Mouse (Mus musculus) ES-E14 (cell line): ENCODE results near the gene Olfr320. TPM values are rescaled to one million over a fixed set of nuclear protein-coding genes. Genes with fewer than 3 reads are reported as not detected.
"Not testable (repeated sequence)": the region's sequence is repeated elsewhere in the genome, so short reads cannot be mapped to it uniquely, and the experiment has no call there.

ENCODE experiments used
- DNase-seq: peaks from one replicate; pipeline ENCODE4 v3.0.0-alpha.2; 2013; ENCODE audit warnings: low read depth, low spot score
- H3K27ac ChIP-seq: 2 replicates; pipeline ENCODE4 v1.5.1; 2012; ENCODE audit warnings: low read depth, mild to moderate bottlenecking, low read length, moderate library complexity, mixed read lengths; ENCODE audit not compliant: poor library complexity, insufficient read depth, severe bottlenecking
- H3K36me3 ChIP-seq: 2 replicates; pipeline ENCODE4 v1.6.1; 2012; ENCODE audit warnings: mild to moderate bottlenecking, low read length, moderate library complexity, mixed read lengths; ENCODE audit not compliant: control insufficient read depth, poor library complexity, insufficient read depth, severe bottlenecking
- H3K4me1 ChIP-seq, 2 experiments: fragments of 150-350 bp in 1 of 2; sonication (generic) in 1 of 2; 2 replicates each; pipeline ENCODE4 v1.6.1; 2012; ENCODE audit warnings: low read length in 2 of 2, mild to moderate bottlenecking in 1 of 2, mixed read lengths in 1 of 2; ENCODE audit not compliant: control insufficient read depth in 2 of 2, insufficient read depth in 2 of 2, poor library complexity in 1 of 2
- H3K4me3 ChIP-seq, 2 experiments: fragments of 150-350 bp in 1 of 2; sonication (generic) in 1 of 2; 2 replicates each; pipeline ENCODE4 v1.5.1; 2012; ENCODE audit warnings: low read length in 2 of 2, low read depth in 1 of 2, mild to moderate bottlenecking in 1 of 2, mixed read lengths in 1 of 2; ENCODE audit not compliant: insufficient read depth in 1 of 2, poor library complexity in 1 of 2, severe bottlenecking in 1 of 2
- H3K9ac ChIP-seq: 2 replicates; pipeline ENCODE4 v1.6.1; 2012; ENCODE audit warnings: low read depth, mild to moderate bottlenecking, low read length, mixed read lengths; ENCODE audit not compliant: poor library complexity, insufficient read depth, severe bottlenecking
- H3K9me3 ChIP-seq: fragments of 150-350 bp; sonication (generic); 2 replicates; pipeline ENCODE4 v1.6.1; 2012; ENCODE audit warnings: low read depth, mild to moderate bottlenecking, low read length; ENCODE audit not compliant: control insufficient read depth, insufficient read depth
- CHD2 ChIP-seq: IDR thresholded peaks from 2 replicates; pipeline ENCODE4 v1.6.1; 2014; ENCODE audit warnings: mild to moderate bottlenecking, low read depth, low read length, inconsistent platforms
- HCFC1 ChIP-seq: IDR thresholded peaks from 2 replicates; pipeline ENCODE4 v1.6.1; 2012; ENCODE audit warnings: low read length, inconsistent platforms, borderline replicate concordance; ENCODE audit not compliant: insufficient read depth
- MAFK ChIP-seq: IDR thresholded peaks from 2 replicates; pipeline ENCODE4 v1.6.1; 2014; ENCODE audit warnings: mild to moderate bottlenecking, low read depth, low read length, inconsistent platforms; ENCODE audit not compliant: insufficient read depth
- ZC3H11A ChIP-seq: IDR thresholded peaks from 2 replicates; pipeline ENCODE4 v1.6.1; 2012; ENCODE audit warnings: low read depth, mild to moderate bottlenecking, inconsistent platforms, low read length, borderline replicate concordance
- ZNF384 ChIP-seq: IDR thresholded peaks from 2 replicates; pipeline ENCODE4 v1.6.1; 2012; ENCODE audit warnings: low read depth, low read length, inconsistent platforms
- in situ Hi-C, 2 experiments: fragments of 600-800 bp; cut with MboI; formaldehyde crosslinking; loops; one replicate each; pipeline ENCODE4 v1.15.1; 2025; ENCODE audit warnings: low sequenced_read_pairs in 2 of 2, inconsistent platforms in 1 of 2; ENCODE audit not compliant: unreplicated experiment in 2 of 2
- total RNA-seq: library from RNA; depleted of rRNA; stranded (reverse); fragments of 300-350 nt; gene quantifications from 2 replicates; pipeline ENCODE4 v1.2.3, GENCODE M21; 2012

The Olfr320 gene
- total RNA-seq, 1 experiment = not detected

DNA sequence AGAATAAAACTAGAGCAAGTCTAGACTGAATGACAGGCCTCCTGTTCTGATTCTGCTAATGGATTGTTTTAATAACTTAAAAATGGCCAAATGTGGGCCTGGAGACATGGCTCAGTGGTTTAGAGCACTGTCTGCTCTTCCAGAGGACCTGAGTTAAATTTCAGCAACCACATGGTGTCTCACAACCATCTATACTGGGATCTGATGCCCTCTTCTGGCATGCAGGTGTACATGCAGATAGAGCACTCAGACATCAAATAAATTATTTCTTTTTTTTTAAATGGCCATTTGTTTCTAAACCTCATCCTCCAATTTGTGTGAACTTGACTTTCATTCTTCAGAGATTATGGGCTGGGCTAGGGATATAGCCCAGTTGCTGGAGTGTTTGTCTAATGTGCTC lies 11.6 kb upstream of the Olfr320 start:
- no peaks in the 10 kb centered on the region for H3K4me1 ChIP-seq
- H3K27ac ChIP-seq = no peak overlapping the region
- in situ Hi-C loops = loop anchor here (10.0 kb wide), 1 partner anchor 66 kb away; the partner anchor contains the start of gene Olfr317 (in 2 of the 2)
- H3K4me3 ChIP-seq = no peak overlapping the region
- TF ChIP-seq ZNF384 = 0 out of 2 replicates have a peak, but pooled peaks have one; percentile 32
- peak; percentile 30; the same call in 1 of the 2 replicates for TF ChIP-seq ZC3H11A
- TF ChIP-seq HCFC1 = no peak
- H3K36me3 ChIP-seq = no peaks in the 10 kb centered on the region
- no peak overlapping the region for H3K9ac ChIP-seq
- no peaks in the 10 kb centered on the region for H3K9me3 ChIP-seq
- DNase-seq = no peak

DNA sequence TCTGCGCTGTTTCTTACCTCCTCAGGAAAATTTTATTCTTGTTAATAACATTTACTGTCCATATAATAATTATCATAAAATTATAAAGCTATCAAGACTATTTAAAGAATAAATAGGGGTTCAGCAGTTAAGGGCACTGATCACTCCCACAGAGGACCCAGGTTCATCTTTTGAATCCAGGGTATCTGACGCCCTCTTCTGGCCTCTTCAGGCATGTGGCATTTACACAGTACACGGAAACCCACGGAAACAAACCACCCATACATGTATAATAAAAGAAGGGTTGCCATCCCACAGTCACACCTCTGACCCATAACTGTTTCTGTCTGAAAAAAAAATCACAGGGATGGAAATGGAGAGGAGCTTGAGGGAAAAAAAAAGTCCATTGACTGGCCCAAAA lies 9.1 kb upstream of the Olfr320 start:
- H3K27ac ChIP-seq = no peak overlapping the region
- no peak for TF ChIP-seq MAFK
- peak; percentile 14; the same call in 1 of the 2 replicates for TF ChIP-seq ZC3H11A
- no peak for TF ChIP-seq CHD2

DNA sequence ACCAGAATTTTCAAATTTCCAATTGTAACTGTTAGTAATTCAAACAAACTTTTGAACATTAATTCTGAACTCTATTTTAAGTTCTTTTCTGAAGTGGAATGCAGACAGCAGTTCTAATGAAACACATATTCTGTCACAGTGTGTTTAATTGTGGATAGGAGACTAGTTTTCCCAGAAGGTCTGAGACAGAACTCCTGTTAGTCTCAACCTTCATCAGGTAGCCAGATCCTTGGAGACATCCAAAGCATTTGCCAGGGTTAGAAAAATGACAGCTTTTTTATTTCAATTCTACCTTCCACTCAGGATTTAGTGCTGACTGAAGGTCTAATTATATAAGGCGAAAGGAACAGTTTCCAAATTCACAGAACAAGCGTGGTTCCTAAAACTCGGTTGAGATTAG lies 18.0 kb downstream of the Olfr320 start, which contains the start of gene Olfr319:
Olfr319 (plus strand) TSS at position 301 of the 400 bp plus-strand sequence.
- Histone ChIP-seq H3K27ac (no peak within 1 kb of the TSS), H3K4me1 (no peaks in the 10 kb centered on the region), H3K9me3 (no peaks in the 10 kb centered on the region), H3K9ac (no peak within 1 kb of the TSS), H3K36me3 (no peaks in the 10 kb centered on the region), H3K4me3 (no peak within 1 kb of the TSS)
- TF ChIP-seq MAFK = no peak
- in situ Hi-C loops = no loop called here
- DNase-seq = no peak

More for the DNA sequence above, 9.1 kb upstream of the Olfr320 start:
- no peak for DNase-seq
- Histone ChIP-seq H3K9me3 (no peaks in the 10 kb centered on the region), H3K36me3 (no peaks in the 10 kb centered on the region), H3K4me1 (no peaks in the 10 kb centered on the region), H3K4me3 (no peak overlapping the region), H3K9ac (no peak overlapping the region)
- in situ Hi-C loops = no loop called here

DNA sequence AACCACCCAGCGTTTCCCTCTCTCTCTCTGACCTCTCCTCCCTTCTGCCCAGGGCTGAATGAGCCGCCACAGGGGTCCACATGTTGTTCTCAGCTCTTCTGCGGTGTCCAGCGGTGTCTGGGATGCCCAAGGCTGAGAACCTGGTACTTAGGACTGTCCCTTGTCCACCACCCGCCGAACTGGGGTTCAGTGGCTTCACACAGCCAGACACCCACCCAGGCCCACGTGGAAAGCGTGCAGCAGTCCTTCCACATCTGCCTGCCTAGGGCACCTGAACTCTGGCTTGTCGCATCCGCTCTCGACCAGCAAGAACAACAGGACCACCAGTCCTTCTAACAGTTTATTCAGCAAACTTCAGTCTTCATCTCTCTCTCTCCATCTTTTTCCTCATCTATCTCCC lies 28.2 kb downstream of the Olfr320 start:
- H3K4me3 ChIP-seq = no peak overlapping the region
- no peaks in the 10 kb centered on the region for H3K36me3 ChIP-seq
- no peaks in the 10 kb centered on the region for H3K9me3 ChIP-seq
- DNase-seq = no peak
- H3K27ac ChIP-seq = no peak overlapping the region
- TF ChIP-seq ZC3H11A (no peak), MAFK (no peak), CHD2 (no peak), HCFC1 (no peak), ZNF384 (no peak)
- in situ Hi-C loops = no loop called here
- no peaks in the 10 kb centered on the region for H3K4me1 ChIP-seq
- H3K9ac ChIP-seq = no peak overlapping the region

DNA sequence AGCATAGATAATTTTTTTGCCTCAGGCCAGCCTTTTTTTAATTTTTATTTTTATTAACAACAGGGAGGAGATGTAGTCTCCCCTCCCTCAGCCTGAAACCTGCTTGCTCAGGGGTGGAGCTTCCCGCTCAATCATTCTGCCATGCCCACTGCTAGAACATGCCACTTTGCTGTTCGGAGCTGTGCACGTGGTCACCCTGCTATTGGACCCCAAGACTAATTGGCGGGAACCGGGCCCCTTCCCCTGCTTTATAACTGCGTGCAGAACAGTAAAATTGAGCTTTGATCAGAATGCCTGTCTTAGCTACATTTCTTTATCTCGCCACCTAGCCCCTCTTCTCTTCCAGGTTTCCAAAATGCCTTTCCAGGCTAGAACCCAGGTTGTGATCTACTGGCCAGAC lies 36.8 kb downstream of the Olfr320 start:
- H3K9me3 ChIP-seq, DNase-seq, H3K4me1 ChIP-seq, H3K36me3 ChIP-seq, H3K9ac ChIP-seq, H3K4me3 ChIP-seq, H3K27ac ChIP-seq, in situ Hi-C loops: not testable (repeated sequence)
